Mouse (Mus musculus) limb, embryonic 12.5 days (tissue): Measurements from ENCODE around the gene 1700001C19Rik. TPM values are rescaled to one million over a fixed set of nuclear protein-coding genes. Genes with fewer than 3 reads are reported as not detected.

ENCODE experiments used
- ATAC-seq: fragments of 200-750 bp; cut with Nextera tagmentation; 2 replicates; pipeline ENCODE4 v1.8.0; 2017; ENCODE audit warnings: low read depth, moderate TSS enrichment; ENCODE audit not compliant: insufficient number of reproducible peaks, insufficient read depth, low FRiP score, low TSS enrichment
- H3K27ac ChIP-seq: fragments of 300-500 bp; sonication (generic); 2 replicates; pipeline ENCODE4 v1.5.1; 2016; ENCODE audit warnings: mild to moderate bottlenecking, moderate library complexity
- H3K27me3 ChIP-seq: fragments of 300-500 bp; sonication (generic); 2 replicates; pipeline ENCODE4 v1.6.1; 2016; ENCODE audit warnings: mild to moderate bottlenecking, moderate library complexity
- H3K36me3 ChIP-seq: fragments of 300-500 bp; sonication (generic); 2 replicates; pipeline ENCODE4 v1.6.1; 2016; ENCODE audit warnings: mild to moderate bottlenecking, moderate library complexity
- H3K4me1 ChIP-seq: fragments of 300-500 bp; sonication (generic); replicated peaks from 2 replicates; pipeline ENCODE4 v1.6.1; 2016
- H3K4me2 ChIP-seq: fragments of 300-500 bp; sonication (generic); 2 replicates; pipeline ENCODE4 v1.6.1; 2016; ENCODE audit warnings: mild to moderate bottlenecking, moderate library complexity
- H3K4me3 ChIP-seq: fragments of 300-500 bp; sonication (generic); replicated peaks from 2 replicates; pipeline ENCODE4 v1.5.1; 2016; ENCODE audit warnings: mild to moderate bottlenecking
- H3K9ac ChIP-seq: fragments of 300-500 bp; sonication (generic); replicated peaks from 2 replicates; pipeline ENCODE4 v1.6.1; 2016; ENCODE audit warnings: mild to moderate bottlenecking, moderate library complexity
- H3K9me3 ChIP-seq: fragments of 300-500 bp; sonication (generic); 2 replicates; pipeline ENCODE4 v1.6.1; 2016; ENCODE audit warnings: mild to moderate bottlenecking, moderate library complexity
- WGBS: fragments of 180-500 bp; shearing (Covaris S2); methylation state at CpG from one replicate; pipeline ENCODE4 v1.1.7; 2016; 5-methylcytosine and 5-hydroxymethylcytosine counted together
- polyA plus RNA-seq: library from polyadenylated mRNA; unstranded; fragments of >200 nt; fragmentation: Nextera tagmentation; extraction: Ambion mirVana; gene quantifications from 2 replicates; pipeline ENCODE4 v1.2.1, GENCODE M21; 2016

The 1700001C19Rik gene
- polyA plus RNA-seq, 1 experiment from 2014 or later: 0.20 TPM

DNA sequence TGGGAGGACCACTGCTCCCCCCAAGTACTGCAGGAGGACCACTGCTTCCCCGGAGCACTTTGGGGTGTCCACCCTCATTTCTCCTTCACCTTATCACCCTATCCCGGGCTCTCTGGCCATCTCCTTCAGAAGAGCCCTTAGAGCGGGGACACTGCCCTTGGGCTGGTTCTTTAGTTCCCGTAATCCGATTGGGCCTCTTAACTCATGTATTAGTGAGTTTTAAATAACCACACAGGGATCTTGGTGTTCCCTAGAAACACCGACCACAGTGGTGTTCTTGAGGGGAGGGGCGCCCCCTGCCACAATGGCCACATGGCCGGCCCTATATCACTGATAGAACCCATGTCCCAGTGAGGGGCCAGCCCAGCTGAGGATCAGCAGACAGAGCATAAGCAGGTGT lies 38.1 kb downstream of the 1700001C19Rik start:
- Histone ChIP-seq H3K4me3 (no peak overlapping the region), H3K9ac (no peak overlapping the region), H3K4me2 (no peak overlapping the region), H3K27ac (no peak overlapping the region), H3K27me3 (peaks cover 64% of the 10 kb centered on the region), H3K36me3 (no peaks in the 10 kb centered on the region), H3K4me1 (peaks cover 4% of the 10 kb centered on the region; the same call in 1 of the 2 replicates), H3K9me3 (no peaks in the 10 kb centered on the region)
- ATAC-seq: no peak
- whole genome bisulfite sequencing: 85% methylated on average over 8 of the region's 8 CpGs

GRCm38 (mm10) chr17:47395376-47395913 lies 41.7 kb downstream of the 1700001C19Rik start:
- Histone ChIP-seq H3K4me1 (peaks cover 4% of the 10 kb centered on the region; the same call in 1 of the 2 replicates), H3K36me3 (no peaks in the 10 kb centered on the region), H3K4me3 (peak overlapping the region; percentile 26), H3K9me3 (no peaks in the 10 kb centered on the region; the same call in 1 of the 2 replicates), H3K9ac (no peak overlapping the region), H3K4me2 (peak overlapping the region; percentile 46), H3K27me3 (peaks cover 71% of the 10 kb centered on the region), H3K27ac (no peak overlapping the region)
- 3% methylated on average over 18 of the region's 20 CpGs for WGBS
- ATAC-seq: peak; percentile 54; the same call in 1 of the 2 replicates

- H3K27me3 ChIP-seq: peaks cover 61% of the 10 kb centered on the region
- no peak for ATAC-seq
- H3K9me3 ChIP-seq: no peaks in the 10 kb centered on the region; the same call in 1 of the 2 replicates
- peak overlapping the region; percentile 40; the same call in 1 of the 2 replicates for H3K9ac ChIP-seq
- 29% methylated on average over 24 of the region's 24 CpGs for WGBS
- H3K4me3 ChIP-seq: peak overlapping the region; percentile 26
- peaks cover 4% of the 10 kb centered on the region; the same call in 1 of the 2 replicates for H3K4me1 ChIP-seq
- no peak overlapping the region for H3K27ac ChIP-seq
- peak overlapping the region; percentile 46 for H3K4me2 ChIP-seq
- no peaks in the 10 kb centered on the region for H3K36me3 ChIP-seq
These were observed 42.8 kb downstream of the 1700001C19Rik start for GRCm38 (mm10) chr17:47394223-47394869.

DNA sequence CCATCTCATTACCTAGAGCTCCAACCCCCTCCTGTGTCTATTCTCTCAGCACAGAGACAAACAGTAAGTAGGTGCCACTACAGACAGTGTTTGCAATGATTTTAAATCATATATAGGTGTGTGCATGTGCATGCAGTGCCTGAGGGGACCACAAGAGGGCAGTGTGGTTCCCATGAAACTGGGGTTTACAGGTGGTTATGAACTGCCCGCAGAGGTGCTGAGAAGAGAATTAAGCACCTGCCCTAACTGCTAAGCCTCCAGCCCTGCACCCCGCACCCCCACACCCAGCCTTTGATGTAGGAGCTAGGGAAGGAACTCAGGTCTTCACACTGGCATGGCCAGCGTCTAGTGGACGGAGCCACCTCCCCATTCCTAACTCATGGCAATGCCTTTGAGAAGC lies 50.5 kb downstream of the 1700001C19Rik start:
- 60% methylated on average over 4 of the region's 4 CpGs for WGBS
- Histone ChIP-seq H3K4me3 (no peak overlapping the region), H3K4me1 (no peaks in the 10 kb centered on the region), H3K4me2 (no peak overlapping the region), H3K27me3 (peaks cover under 1% of the 10 kb centered on the region; the same call in 1 of the 2 replicates), H3K36me3 (peaks cover 5% of the 10 kb centered on the region), H3K9ac (no peak overlapping the region), H3K27ac (no peak overlapping the region), H3K9me3 (peaks cover 6% of the 10 kb centered on the region; the same call in 1 of the 2 replicates)
- ATAC-seq: no peak

DNA sequence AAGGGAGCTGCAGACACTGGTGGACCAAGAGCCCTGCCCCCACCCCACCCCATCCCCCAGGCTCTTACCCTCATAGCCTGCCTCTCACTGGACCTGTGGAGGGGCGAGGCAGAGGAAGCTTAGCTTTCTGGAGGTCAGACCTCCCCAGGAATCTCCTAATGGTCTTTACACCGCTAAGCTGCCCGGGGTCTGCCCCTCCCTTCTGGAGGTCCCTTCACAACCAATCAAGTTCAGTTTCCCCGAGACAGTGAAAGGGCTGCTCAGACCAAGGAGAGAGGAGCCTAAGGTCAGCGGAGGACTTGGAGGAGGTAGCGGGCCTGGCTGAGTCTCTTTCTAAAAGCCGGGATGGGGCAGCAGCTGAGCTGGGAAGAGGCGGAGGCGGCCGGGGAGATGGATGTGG lies 52.0 kb downstream of the 1700001C19Rik start, which contains the start of gene Guca1b:
Guca1b (plus strand) TSS at position 249 of the 400 bp plus-strand sequence.
- H3K36me3 ChIP-seq: peaks cover 20% of the 10 kb centered on the region
- H3K9ac ChIP-seq: no peak within 1 kb of the TSS; the same call in 1 of the 2 replicates
- no peak for ATAC-seq
- 43% methylated on average over 10 of the region's 10 CpGs for WGBS
- H3K4me1 ChIP-seq: no peaks in the 10 kb centered on the region
- no peak within 1 kb of the TSS for H3K27ac ChIP-seq
- H3K4me2 ChIP-seq: no peak within 1 kb of the TSS
- H3K4me3 ChIP-seq: no peak within 1 kb of the TSS
- peaks cover 6% of the 10 kb centered on the region; the same call in 1 of the 2 replicates for H3K9me3 ChIP-seq
- no peaks in the 10 kb centered on the region for H3K27me3 ChIP-seq

GRCm38 (mm10) chr17:47384064-47384463 lies 53.1 kb downstream of the 1700001C19Rik start:
- Histone ChIP-seq H3K4me1 (no peaks in the 10 kb centered on the region), H3K9me3 (peaks cover 6% of the 10 kb centered on the region; the same call in 1 of the 2 replicates), H3K4me2 (no peak overlapping the region), H3K27ac (no peak overlapping the region), H3K4me3 (no peak overlapping the region), H3K9ac (no peak overlapping the region), H3K27me3 (no peaks in the 10 kb centered on the region), H3K36me3 (peaks cover 31% of the 10 kb centered on the region)
- ATAC-seq: no peak
- 90% methylated on average over 3 of the region's 3 CpGs for WGBS

DNA sequence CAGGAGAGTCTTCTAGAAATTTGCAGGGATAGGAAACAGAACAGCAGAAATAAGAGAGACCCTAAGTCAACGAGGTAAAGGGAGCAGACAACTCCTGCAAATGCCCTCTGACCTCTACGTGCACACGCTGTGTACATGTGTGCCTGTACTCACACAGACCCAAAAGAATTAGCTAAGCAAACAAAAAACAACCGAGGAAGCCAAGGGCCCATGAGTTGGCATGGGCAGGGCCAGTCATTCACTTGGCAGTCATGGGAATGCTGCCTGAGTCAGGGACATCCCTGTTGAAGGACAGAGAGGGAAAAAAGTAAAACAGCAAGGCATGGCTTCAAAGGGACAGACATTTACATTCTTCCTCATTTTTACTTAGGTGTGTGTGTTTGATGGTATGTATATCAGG lies 53.9 kb downstream of the 1700001C19Rik start:
- Histone ChIP-seq H3K36me3 (peaks cover 37% of the 10 kb centered on the region), H3K4me3 (no peak overlapping the region), H3K9ac (no peak overlapping the region), H3K27me3 (no peaks in the 10 kb centered on the region), H3K27ac (no peak overlapping the region), H3K9me3 (peaks cover 6% of the 10 kb centered on the region; the same call in 1 of the 2 replicates), H3K4me1 (no peaks in the 10 kb centered on the region), H3K4me2 (no peak overlapping the region)
- WGBS: 86% methylated on average over 4 of the region's 4 CpGs
- no peak for ATAC-seq

GRCm38 (mm10) chr17:47381917-47382316 lies 55.3 kb downstream of the 1700001C19Rik start:
- peaks cover 6% of the 10 kb centered on the region; the same call in 1 of the 2 replicates for H3K9me3 ChIP-seq
- WGBS: 90% methylated on average over 11 of the region's 11 CpGs
- no peak overlapping the region for H3K27ac ChIP-seq
- ATAC-seq: no peak
- peaks cover 51% of the 10 kb centered on the region for H3K36me3 ChIP-seq
- H3K4me3 ChIP-seq: no peak overlapping the region
- no peaks in the 10 kb centered on the region for H3K4me1 ChIP-seq
- no peak overlapping the region for H3K4me2 ChIP-seq
- no peaks in the 10 kb centered on the region for H3K27me3 ChIP-seq
- no peak overlapping the region for H3K9ac ChIP-seq

DNA sequence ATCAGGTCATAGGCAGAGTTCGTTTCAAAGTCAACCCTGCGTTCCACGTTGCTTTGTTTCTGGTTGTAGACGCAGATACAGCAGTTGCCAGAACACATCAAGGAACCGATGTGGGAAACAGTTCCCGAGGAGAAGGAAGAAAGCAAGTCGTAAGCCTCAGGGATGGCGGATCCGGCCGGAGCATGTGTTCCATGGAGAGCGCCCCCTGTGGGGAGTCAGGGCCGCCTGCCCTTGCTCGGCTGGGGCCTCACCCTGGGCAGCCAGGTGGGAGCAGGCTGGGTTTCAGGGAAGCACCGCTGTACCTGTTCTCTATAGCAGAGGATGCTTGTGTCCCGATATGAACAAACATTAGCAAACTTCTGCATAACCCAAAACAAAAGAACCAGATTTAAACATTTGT lies 59.0 kb downstream of the 1700001C19Rik start:
- 85% methylated on average over 15 of the region's 15 CpGs for WGBS
- H3K9me3 ChIP-seq: no peaks in the 10 kb centered on the region
- H3K4me1 ChIP-seq: no peaks in the 10 kb centered on the region
- no peak overlapping the region for H3K4me2 ChIP-seq
- ATAC-seq: no peak
- H3K36me3 ChIP-seq: peaks cover 88% of the 10 kb centered on the region
- no peak overlapping the region for H3K27ac ChIP-seq
- no peak overlapping the region for H3K4me3 ChIP-seq
- H3K27me3 ChIP-seq: no peaks in the 10 kb centered on the region
- H3K9ac ChIP-seq: no peak overlapping the region

DNA sequence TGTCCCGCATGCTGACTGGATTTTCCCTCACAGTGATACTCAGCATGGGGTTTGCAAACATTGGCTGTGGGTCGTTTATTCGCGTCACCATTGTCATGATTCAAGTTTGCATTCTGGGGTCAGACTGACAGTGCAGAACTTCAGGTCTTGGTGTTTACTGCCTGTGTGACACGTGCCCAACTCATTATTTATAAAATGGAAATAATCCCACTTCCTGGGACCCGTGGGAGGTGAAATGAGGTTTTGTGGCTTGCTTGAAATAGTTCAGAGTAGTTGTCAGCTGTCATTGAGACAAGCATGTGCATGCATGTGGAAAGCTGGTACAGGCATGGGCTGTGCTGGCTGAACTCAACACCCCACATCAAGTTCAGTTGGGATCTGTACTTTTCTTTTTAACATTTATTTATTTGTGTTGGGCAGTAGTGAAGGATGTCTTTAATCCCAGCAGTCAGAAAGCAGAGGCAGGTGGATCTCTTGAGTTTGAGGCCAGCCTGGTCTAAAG lies 60.3 kb downstream of the 1700001C19Rik start:
- Histone ChIP-seq H3K4me1 (no peaks in the 10 kb centered on the region), H3K9ac (no peak overlapping the region), H3K36me3 (peaks cover 98% of the 10 kb centered on the region), H3K4me3 (no peak overlapping the region), H3K27me3 (no peaks in the 10 kb centered on the region), H3K27ac (no peak overlapping the region), H3K9me3 (no peaks in the 10 kb centered on the region), H3K4me2 (no peak overlapping the region)
- 91% methylated on average over 6 of the region's 6 CpGs for WGBS
- no peak for ATAC-seq

- Histone ChIP-seq H3K4me1 (peaks cover 10% of the 10 kb centered on the region), H3K4me3 (no peak overlapping the region), H3K36me3 (peaks cover 71% of the 10 kb centered on the region), H3K9me3 (no peaks in the 10 kb centered on the region), H3K9ac (no peak overlapping the region), H3K27ac (no peak overlapping the region), H3K27me3 (no peaks in the 10 kb centered on the region), H3K4me2 (no peak overlapping the region)
- WGBS: 45% methylated on average over 6 of the region's 6 CpGs
- ATAC-seq: no peak
These were observed 63.2 kb downstream of the 1700001C19Rik start for GRCm38 (mm10) chr17:47373991-47374390.
